Mouse (Mus musculus) right cerebral cortex, adult 18-20 months (tissue): Measurements from ENCODE around the gene Adamts12.

Experiments
- DNase-seq: peaks from one replicate; pipeline ENCODE4 v3.0.0; 2022; ENCODE audit warnings: mixed read lengths

The Adamts12 gene

GRCm38 (mm10) chr15:11082961-11083569 lies 18.5 kb downstream of the Adamts12 start:
- no peak for DNase-seq

- DNase-seq = no peak
These were observed 19.1 kb downstream of the Adamts12 start for GRCm38 (mm10) chr15:11083678-11084077.

GRCm38 (mm10) chr15:11084241-11084992 lies 19.8 kb downstream of the Adamts12 start:
- DNase-seq = no peak

GRCm38 (mm10) chr15:11084993-11085365 lies 20.4 kb downstream of the Adamts12 start:
- no peak for DNase-seq

- DNase-seq = peak; percentile 6
These were observed 24.9 kb downstream of the Adamts12 start for GRCm38 (mm10) chr15:11089494-11089893.

- DNase-seq = peak; percentile 45
These were observed 31.0 kb downstream of the Adamts12 start for GRCm38 (mm10) chr15:11095566-11095965.

- no peak for DNase-seq
These were observed 33.5 kb downstream of the Adamts12 start for GRCm38 (mm10) chr15:11097967-11098702.

- no peak for DNase-seq
These were observed 34.4 kb downstream of the Adamts12 start for GRCm38 (mm10) chr15:11098940-11099339.

- DNase-seq = no peak
These were observed 36.3 kb downstream of the Adamts12 start for GRCm38 (mm10) chr15:11100917-11101316.

- no peak for DNase-seq
These were observed 40.5 kb downstream of the Adamts12 start for GRCm38 (mm10) chr15:11105101-11105500.

- DNase-seq = no peak
These were observed 42.8 kb downstream of the Adamts12 start for GRCm38 (mm10) chr15:11107376-11107775.

GRCm38 (mm10) chr15:11114631-11115197 lies 50.1 kb downstream of the Adamts12 start:
- no peak for DNase-seq

- no peak for DNase-seq
These were observed 51.7 kb downstream of the Adamts12 start for GRCm38 (mm10) chr15:11116303-11116702.

- no peak for DNase-seq
These were observed 52.3 kb downstream of the Adamts12 start for GRCm38 (mm10) chr15:11116853-11117252.

GRCm38 (mm10) chr15:11118371-11118770 lies 53.8 kb downstream of the Adamts12 start:
- no peak for DNase-seq

GRCm38 (mm10) chr15:11121721-11122120 lies 57.1 kb downstream of the Adamts12 start:
- no peak for DNase-seq

- DNase-seq = no peak
These were observed 60.8 kb downstream of the Adamts12 start for GRCm38 (mm10) chr15:11125361-11125760.

GRCm38 (mm10) chr15:11128457-11128856 lies 63.9 kb downstream of the Adamts12 start:
- no peak for DNase-seq

GRCm38 (mm10) chr15:11132586-11133558 lies 68.3 kb downstream of the Adamts12 start:
- no peak for DNase-seq

- DNase-seq = no peak
These were observed 81.0 kb downstream of the Adamts12 start for GRCm38 (mm10) chr15:11145581-11145980.

- peak; percentile 17 for DNase-seq
These were observed 94.8 kb downstream of the Adamts12 start for GRCm38 (mm10) chr15:11159386-11159785.

GRCm38 (mm10) chr15:11160759-11161158 lies 96.2 kb downstream of the Adamts12 start:
- no peak for DNase-seq
